Mouse (Mus musculus): ENCODE measurements around the gene Igf1r. TPM values are rescaled to one million over a fixed set of nuclear protein-coding genes. Genes with fewer than 3 reads are reported as not detected.
A peak's percentile ranks its signal among the peaks of the same experiment; 100 is the strongest.

Gene Igf1r
- polyA plus RNA-seq, 1 experiment from 2014 or later: 18.1 TPM

DNA sequence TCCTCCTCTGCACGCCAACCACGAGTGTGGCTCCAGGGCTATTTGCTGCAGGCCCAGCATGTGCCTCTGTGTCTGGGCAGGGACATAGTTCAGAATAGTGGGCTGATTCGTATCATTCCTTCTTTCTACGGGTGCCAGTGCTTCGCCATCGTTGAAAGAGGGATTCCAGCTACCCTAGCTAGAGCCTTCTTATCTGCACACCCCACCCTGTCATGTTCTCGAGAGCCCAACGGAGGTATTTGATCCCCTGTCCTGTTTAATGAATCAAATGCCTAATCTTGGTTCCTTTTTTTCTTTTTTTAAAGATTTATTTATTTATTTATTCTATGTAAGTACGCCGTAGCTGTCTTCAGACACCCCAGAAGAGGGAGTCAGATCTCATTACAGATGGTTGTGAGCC lies 137.1 kb downstream of the Igf1r start:
- 88% methylated on average over 10 of the region's 10 CpGs for WGBS
- H3K9me3 ChIP-seq (replicated peaks; ENCODE audit: low read length): no peaks in the 10 kb centered on the region

DNA sequence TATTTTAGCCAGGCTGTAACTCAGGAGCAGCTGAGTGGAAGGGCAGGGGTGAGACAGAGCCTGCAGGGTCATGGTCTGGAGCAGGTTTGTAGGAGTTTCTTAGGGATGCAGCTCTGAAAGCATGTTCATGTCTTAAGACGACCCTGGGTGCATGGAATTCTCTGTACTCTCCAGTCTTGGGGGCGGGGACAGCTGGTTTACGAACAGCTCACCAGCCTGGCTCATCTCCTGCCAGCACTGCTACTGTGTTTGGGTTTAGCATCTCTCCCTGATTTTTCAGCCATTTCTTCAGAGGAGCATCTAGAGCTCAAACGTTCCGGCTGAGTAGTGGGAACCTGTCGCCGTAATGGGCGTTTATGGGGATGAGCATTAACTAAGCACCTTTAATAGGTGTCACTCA lies 137.9 kb downstream of the Igf1r start:
- H3K4me3 ChIP-seq (replicated peaks; ENCODE audit: low read depth, low read length): no peak overlapping the region
- no peak for ATAC-seq (replicated peaks; ENCODE audit: low FRiP score, low read depth)
- no peak overlapping the region for H3K4me2 ChIP-seq (ENCODE audit: low read length)
- no peak for DNase-seq (ENCODE audit: low spot score)
- no peak overlapping the region for H3K9ac ChIP-seq (ENCODE audit: low read depth, low read length)
- WGBS: 77% methylated on average over 8 of the region's 8 CpGs
- H3K27me3 ChIP-seq (ENCODE audit: insufficient read depth, low read length): no peaks in the 10 kb centered on the region
- no peaks in the 10 kb centered on the region for H3K36me3 ChIP-seq (ENCODE audit: insufficient read depth, low read length)
- peaks cover 21% of the 10 kb centered on the region for H3K4me1 ChIP-seq (replicated peaks; ENCODE audit: insufficient read depth, low read length)
- TF ChIP-seq CTCF (IDR thresholded peaks at IDR 0.05; ENCODE audit: low read depth): no peak
- H3K9me3 ChIP-seq (replicated peaks; ENCODE audit: low read length): no peaks in the 10 kb centered on the region
- no peak overlapping the region for H3K27ac ChIP-seq

More for the DNA sequence above, 137.1 kb downstream of the Igf1r start:
- DNase-seq (ENCODE audit: low spot score) (no peak), ATAC-seq (replicated peaks; ENCODE audit: low FRiP score, low read depth) (no peak)
- H3K4me1 ChIP-seq (replicated peaks; ENCODE audit: insufficient read depth, low read length): peaks cover 26% of the 10 kb centered on the region
- H3K4me3 ChIP-seq (replicated peaks; ENCODE audit: low read depth, low read length): no peak overlapping the region
- H3K36me3 ChIP-seq (ENCODE audit: insufficient read depth, low read length): no peaks in the 10 kb centered on the region
- H3K27ac ChIP-seq: no peak overlapping the region
- H3K27me3 ChIP-seq (ENCODE audit: insufficient read depth, low read length): no peaks in the 10 kb centered on the region
- no peak overlapping the region for H3K4me2 ChIP-seq (ENCODE audit: low read length)
- no peak for TF ChIP-seq CTCF (IDR thresholded peaks at IDR 0.05; ENCODE audit: low read depth)
- H3K9ac ChIP-seq (ENCODE audit: low read depth, low read length): no peak overlapping the region

DNA sequence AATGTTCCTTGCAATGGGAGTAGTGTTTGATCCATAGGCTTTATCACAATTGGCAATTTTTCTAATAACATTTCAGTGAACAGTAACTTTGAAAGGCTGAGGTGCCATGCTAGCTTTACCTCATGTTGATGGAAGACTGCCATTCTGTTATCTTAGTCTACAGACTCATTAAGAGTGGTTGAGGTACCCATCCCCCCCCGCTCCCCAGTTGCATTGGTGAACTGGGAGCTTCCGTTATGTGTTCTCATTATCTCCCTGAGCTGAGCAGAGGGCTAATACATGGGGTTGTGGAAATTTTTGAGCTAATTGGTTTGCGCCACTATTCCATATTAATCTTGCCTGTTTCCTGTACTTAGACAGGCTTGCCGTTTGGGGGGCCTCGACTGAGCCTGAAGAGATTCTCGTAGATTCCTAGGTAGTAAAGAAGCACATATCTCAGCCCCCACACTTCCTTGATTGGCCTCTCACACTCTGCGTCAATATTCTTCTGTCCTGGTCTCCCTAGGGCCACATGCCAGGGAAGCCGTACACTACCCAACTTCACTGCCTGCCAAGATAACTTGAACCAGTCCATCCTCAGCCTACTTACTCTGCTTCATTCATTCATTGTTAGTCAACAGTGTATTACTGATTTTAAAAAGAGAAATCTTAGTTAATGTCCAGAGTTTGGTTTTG lies 139.8 kb downstream of the Igf1r start:
- no peak overlapping the region for H3K4me2 ChIP-seq (ENCODE audit: low read length)
- no peaks in the 10 kb centered on the region for H3K27me3 ChIP-seq (ENCODE audit: insufficient read depth, low read length)
- ATAC-seq (replicated peaks; ENCODE audit: low FRiP score, low read depth) (no peak), DNase-seq (ENCODE audit: low spot score) (no peak)
- peaks cover 19% of the 10 kb centered on the region for H3K4me1 ChIP-seq (replicated peaks; ENCODE audit: insufficient read depth, low read length)
- 63% methylated on average over 8 of the region's 8 CpGs for WGBS
- no peak overlapping the region for H3K9ac ChIP-seq (ENCODE audit: low read depth, low read length)
- H3K9me3 ChIP-seq (replicated peaks; ENCODE audit: low read length): no peaks in the 10 kb centered on the region
- H3K4me3 ChIP-seq (replicated peaks; ENCODE audit: low read depth, low read length): no peak overlapping the region
- H3K27ac ChIP-seq: no peak overlapping the region
- no peak for TF ChIP-seq CTCF (IDR thresholded peaks at IDR 0.05; ENCODE audit: low read depth)
- H3K36me3 ChIP-seq (ENCODE audit: insufficient read depth, low read length): no peaks in the 10 kb centered on the region

DNA sequence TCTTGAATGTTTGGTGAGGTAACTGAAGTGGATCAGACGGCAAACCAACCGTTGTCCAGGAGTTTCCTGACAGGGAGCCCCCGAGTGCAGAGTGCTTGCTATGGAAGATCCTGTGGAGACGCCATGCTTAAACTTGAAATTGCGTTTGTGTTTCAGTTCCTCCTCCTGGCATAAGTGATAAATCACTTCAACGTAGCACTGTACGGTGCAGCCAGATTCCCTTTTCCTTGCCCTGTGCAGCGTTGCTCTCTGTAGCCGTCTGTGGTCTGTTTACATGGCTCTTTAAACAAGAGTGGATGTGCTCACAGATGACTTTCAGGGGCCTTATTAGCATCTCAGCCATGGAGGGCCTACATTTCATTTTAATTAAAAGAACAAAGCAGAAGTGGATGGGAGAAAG lies 141.2 kb downstream of the Igf1r start:
- Histone ChIP-seq H3K4me1 (replicated peaks; ENCODE audit: insufficient read depth, low read length) (peaks cover 17% of the 10 kb centered on the region; the same call in 1 of the 2 replicates), H3K9me3 (replicated peaks; ENCODE audit: low read length) (no peaks in the 10 kb centered on the region), H3K36me3 (ENCODE audit: insufficient read depth, low read length) (no peaks in the 10 kb centered on the region), H3K4me3 (replicated peaks; ENCODE audit: low read depth, low read length) (no peak overlapping the region), H3K27me3 (ENCODE audit: insufficient read depth, low read length) (no peaks in the 10 kb centered on the region), H3K27ac (no peak overlapping the region), H3K9ac (ENCODE audit: low read depth, low read length) (no peak overlapping the region), H3K4me2 (ENCODE audit: low read length) (no peak overlapping the region)
- 25% methylated on average over 9 of the region's 9 CpGs for WGBS
- no peak for TF ChIP-seq CTCF (IDR thresholded peaks at IDR 0.05; ENCODE audit: low read depth)
- DNase-seq (ENCODE audit: low spot score) (no peak), ATAC-seq (replicated peaks; ENCODE audit: low FRiP score, low read depth) (no peak)

DNA sequence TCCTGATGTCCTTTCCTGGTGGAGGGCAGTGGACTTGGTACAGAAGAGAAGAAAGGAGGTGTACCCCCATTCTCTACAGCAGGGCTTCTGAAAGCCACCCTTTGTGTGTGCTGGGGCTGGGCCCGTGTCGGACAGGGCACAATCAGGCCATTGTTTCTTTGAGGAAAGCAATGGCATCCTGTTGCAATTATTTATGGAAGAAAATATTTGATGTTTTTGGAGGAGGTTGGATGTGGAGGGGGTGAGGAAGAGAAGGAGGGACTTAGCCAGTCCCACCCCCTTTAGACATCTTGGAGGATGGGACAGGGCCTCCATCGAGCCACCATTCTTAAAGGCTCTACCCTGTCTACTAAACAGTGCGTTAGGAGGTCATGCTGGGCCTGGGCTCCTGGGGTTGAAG lies 142.9 kb downstream of the Igf1r start:
- no peak; the same call in 1 of the 2 replicates for ATAC-seq (replicated peaks; ENCODE audit: low FRiP score, low read depth)
- TF ChIP-seq CTCF (IDR thresholded peaks at IDR 0.05; ENCODE audit: low read depth): no peak
- 57% methylated on average over 4 of the region's 4 CpGs for WGBS
- no peak for DNase-seq (ENCODE audit: low spot score)
- Histone ChIP-seq H3K4me2 (ENCODE audit: low read length) (no peak overlapping the region), H3K27ac (peak overlapping the region; percentile 79; the same call in 1 of the 2 replicates), H3K9me3 (replicated peaks; ENCODE audit: low read length) (no peaks in the 10 kb centered on the region), H3K9ac (ENCODE audit: low read depth, low read length) (no peak overlapping the region), H3K4me3 (replicated peaks; ENCODE audit: low read depth, low read length) (no peak overlapping the region), H3K27me3 (ENCODE audit: insufficient read depth, low read length) (no peaks in the 10 kb centered on the region), H3K4me1 (replicated peaks; ENCODE audit: insufficient read depth, low read length) (peaks cover 17% of the 10 kb centered on the region; the same call in 1 of the 2 replicates), H3K36me3 (ENCODE audit: insufficient read depth, low read length) (no peaks in the 10 kb centered on the region)

DNA sequence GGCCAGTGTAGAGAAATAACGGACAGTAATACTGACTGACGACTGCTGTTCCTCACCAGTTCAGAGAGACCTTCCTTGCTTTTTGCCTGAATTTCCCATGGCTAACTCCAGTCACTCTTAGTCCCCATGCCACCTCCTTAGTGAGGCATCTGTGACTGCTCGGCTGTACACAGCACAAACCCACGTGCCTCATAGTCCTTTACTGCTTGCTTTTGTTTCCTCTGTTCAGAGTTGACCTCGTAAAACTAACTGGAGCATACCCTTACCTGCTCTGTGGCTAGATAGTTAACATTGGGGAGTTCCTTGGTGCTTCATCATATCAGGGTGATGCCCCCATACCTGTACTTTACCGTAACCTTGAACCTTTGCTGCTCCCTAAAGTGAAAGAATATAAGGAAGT lies 143.8 kb downstream of the Igf1r start:
- ATAC-seq (replicated peaks; ENCODE audit: low FRiP score, low read depth) (peak; percentile 66; the same call in 1 of the 2 replicates), DNase-seq (ENCODE audit: low spot score) (no peak)
- Histone ChIP-seq H3K4me3 (replicated peaks; ENCODE audit: low read depth, low read length) (no peak overlapping the region), H3K9ac (ENCODE audit: low read depth, low read length) (no peak overlapping the region), H3K9me3 (replicated peaks; ENCODE audit: low read length) (no peaks in the 10 kb centered on the region), H3K4me1 (replicated peaks; ENCODE audit: insufficient read depth, low read length) (peaks cover 17% of the 10 kb centered on the region; the same call in 1 of the 2 replicates), H3K4me2 (ENCODE audit: low read length) (no peak overlapping the region), H3K36me3 (ENCODE audit: insufficient read depth, low read length) (no peaks in the 10 kb centered on the region), H3K27ac (peak overlapping the region; percentile 79), H3K27me3 (ENCODE audit: insufficient read depth, low read length) (no peaks in the 10 kb centered on the region)
- WGBS: 51% methylated on average over 6 of the region's 6 CpGs
- no peak for TF ChIP-seq CTCF (IDR thresholded peaks at IDR 0.05; ENCODE audit: low read depth)
